ENCODE assay signal across 26 mouse cellular contexts in genomic region chr10:91426584-91426983, GRCm38 (mm10).
"Had no signal": no experiment of that assay in that cellular context is flagged by ENCODE, and none has a peak within 500 bp of the region (broad histone marks: within the 10 kb centered on the region; RNA-seq: fewer than 3 reads in every experiment).

No protein-coding gene starts in this region.

- H3K27ac ChIP-seq: heart, adult 2 months; heart, embryonic 13.5 days; heart, embryonic 15.5 days; hindbrain, embryonic 10.5 days; hindbrain, embryonic 12.5 days; hindbrain, embryonic 14.5 days; kidney, embryonic 15.5 days; kidney, postnatal 0 days; limb, embryonic 13.5 days; limb, embryonic 15.5 days; liver, embryonic 12.5 days; liver, embryonic 14.5 days had no signal

- H3K9me3 ChIP-seq: heart, embryonic 13.5 days; heart, embryonic 15.5 days; hindbrain, embryonic 10.5 days; hindbrain, embryonic 12.5 days; kidney, embryonic 15.5 days; limb, embryonic 13.5 days; limb, embryonic 15.5 days; liver, embryonic 12.5 days had no signal

- H3K36me3 ChIP-seq: heart, embryonic 13.5 days; heart, embryonic 15.5 days; hindbrain, embryonic 10.5 days; hindbrain, embryonic 12.5 days; kidney, embryonic 15.5 days; limb, embryonic 13.5 days; limb, embryonic 15.5 days; liver, embryonic 12.5 days had no signal

- H3K4me3 ChIP-seq: heart, adult 2 months; heart, embryonic 13.5 days; heart, embryonic 15.5 days; hindbrain, embryonic 10.5 days; hindbrain, embryonic 12.5 days; kidney, embryonic 15.5 days; limb, embryonic 13.5 days; limb, embryonic 15.5 days; liver, embryonic 12.5 days had no signal

- H3K4me2 ChIP-seq: heart, embryonic 11.5 days; heart, embryonic 13.5 days; heart, embryonic 15.5 days; hindbrain, embryonic 12.5 days; hindbrain, embryonic 14.5 days; kidney, embryonic 15.5 days; limb, embryonic 13.5 days; limb, embryonic 15.5 days; liver, embryonic 12.5 days had no signal

- H3K27me3 ChIP-seq: heart, embryonic 13.5 days; heart, embryonic 15.5 days; hindbrain, embryonic 12.5 days; kidney, embryonic 15.5 days; limb, embryonic 15.5 days; liver, embryonic 12.5 days had no signal

- H3K4me1 ChIP-seq: hindbrain, embryonic 12.5 days; liver, embryonic 12.5 days had no signal

- ATAC-seq: hindbrain, embryonic 16.5 days; inflammation-experienced regulatory T-cells, adult 6 months; liver, embryonic 12.5 days had no signal

- H3K9ac ChIP-seq: heart, embryonic 13.5 days; heart, embryonic 15.5 days; hindbrain, embryonic 12.5 days; hindbrain, embryonic 14.5 days; kidney, embryonic 15.5 days; limb, embryonic 13.5 days; limb, embryonic 15.5 days; liver, embryonic 12.5 days; liver, embryonic 14.5 days had no signal

- DNase-seq: gastrocnemius, postnatal 10 days; gastrocnemius, postnatal 25 days; heart, adult 2 months; heart, postnatal 4 days; kidney, adult 11 months; kidney, adult 2 months; kidney, adult 9 months; kidney, postnatal 14 days; kidney, postnatal 36 days; layer of hippocampus, adult 9-11 months; layer of hippocampus, postnatal 36 days; left cerebral cortex, postnatal 4 days had no signal
